Comparison of ENCODE assay signal across 1 mouse cellular context in the genomic region with DNA sequence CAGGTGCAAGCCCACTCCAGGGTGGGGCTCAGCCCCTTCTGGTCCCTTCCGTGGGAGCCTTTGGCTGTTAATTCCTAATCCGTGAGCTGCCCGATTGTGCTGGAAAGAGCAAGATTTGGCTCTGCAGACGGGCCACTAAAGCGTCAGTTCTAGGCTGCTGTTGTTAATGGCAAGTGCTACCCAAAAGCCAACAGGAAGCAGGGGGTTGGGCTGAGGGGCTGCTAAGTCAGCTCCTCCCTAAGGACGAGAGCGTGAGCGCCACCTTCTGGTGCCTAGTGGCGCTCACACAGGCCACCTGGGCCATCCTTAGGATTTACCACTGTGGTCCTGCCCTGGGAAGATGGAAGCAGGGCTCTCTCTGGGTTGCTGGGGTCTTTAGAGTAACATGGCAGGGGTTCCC.
TF ChIP-seq lines count a peak whose summit lies in the region.

No protein-coding gene starts in this region.

TF ChIP-seq in CH12.LX, 34 proteins besides CTCF, POLR2A, EP300 and RAD21 (continued from another document):
- no peak for TF ChIP-seq NRF1 (IDR thresholded peaks at IDR 0.05; ENCODE audit: low read depth, low read length)
